ENCODE assay signal across 8 mouse cellular contexts in genomic region chr19:6987904-6988285, GRCm38 (mm10). TPM values are rescaled to one million over a fixed set of nuclear protein-coding genes. Genes with fewer than 3 reads are reported as not detected.
DNase-seq lines count a peak whose midpoint lies in the region; ATAC-seq and TF ChIP-seq lines count a peak whose summit lies in the region.

No protein-coding gene starts in this region.

- TF ChIP-seq EP300 in heart, postnatal 0 days (IDR thresholded peaks at IDR 0.05; ENCODE audit: low read depth) = no peak

- CTCF ChIA-PET in Patski (lab: Charles Lee) = interaction anchor here (0.9 to 1.0 kb wide), 2 partner anchors 8 to 18 kb away, joined by 3 to 4 read pairs; no protein-coding TSS in a partner anchor

- POLR2A ChIA-PET in Patski (lab: Charles Lee) = interaction anchor here (1.9 to 2.9 kb wide), 2 partner anchors 8 to 13 kb away, joined by 12 to 13 read pairs; partner anchors contain the start of genes Nudt22, Plcb3, Ppp1r14b and Trpt1

- H3K36me3 ChIP-seq in heart, postnatal 0 days (replicated peaks; ENCODE audit: control insufficient read depth, insufficient read depth, low read length) = peaks cover 20% of the 10 kb centered on the region
- peaks cover 15% of the 10 kb centered on the region for H3K36me3 ChIP-seq in forebrain, postnatal 0 days (ENCODE audit: insufficient read depth)
- H3K36me3 ChIP-seq in midbrain, embryonic 10.5 days = peaks cover 31% of the 10 kb centered on the region

- TF ChIP-seq CTCF in heart, postnatal 0 days (IDR thresholded peaks at IDR 0.05; ENCODE audit: low read depth) = no peak
- no peak for TF ChIP-seq CTCF in Patski (IDR thresholded peaks at IDR 0.05)
- no peak for TF ChIP-seq CTCF in forebrain, postnatal 0 days (IDR thresholded peaks at IDR 0.05; ENCODE audit: low read depth)

- no peak for DNase-seq in heart, postnatal 0 days (ENCODE audit: low spot score)
- DNase-seq in heart, postnatal 14 days = no peak
- no peak for DNase-seq in Patski (ENCODE audit: low read depth, low spot score)
- DNase-seq in forebrain, postnatal 0 days = no peak
- no peak for DNase-seq in midbrain, embryonic 10.5 days (ENCODE audit: low spot score)
- DNase-seq in gastrocnemius, postnatal 4 days (ENCODE audit: low spot score in 2 of 2) = no peak
- no peak for DNase-seq in retina, postnatal 1 day
- DNase-seq in cerebellum, postnatal 10 days = no peak

- in situ Hi-C loops in Patski (cut with MboI; ENCODE audit: low pct_unique_long_range_greater_than_20kb) = no loop called here

- peak overlapping the region; percentile 93 for H3K9ac ChIP-seq in heart, postnatal 0 days (replicated peaks; ENCODE audit: low read depth, low read length)
- peak overlapping the region; percentile 74 for H3K9ac ChIP-seq in forebrain, postnatal 0 days

- no peaks in the 10 kb centered on the region for H3K9me3 ChIP-seq in heart, postnatal 0 days (replicated peaks; ENCODE audit: control insufficient read depth, low read length)
- no peaks in the 10 kb centered on the region for H3K9me3 ChIP-seq in forebrain, postnatal 0 days (ENCODE audit: low read length)
- no peaks in the 10 kb centered on the region for H3K9me3 ChIP-seq in midbrain, embryonic 10.5 days (replicated peaks)

- no peaks in the 10 kb centered on the region for H3K27me3 ChIP-seq in heart, postnatal 0 days (ENCODE audit: control insufficient read depth, insufficient read depth, low read length)
- no peaks in the 10 kb centered on the region for H3K27me3 ChIP-seq in Patski
- H3K27me3 ChIP-seq in forebrain, postnatal 0 days (ENCODE audit: insufficient read depth, low read length) = no peaks in the 10 kb centered on the region
- H3K27me3 ChIP-seq in midbrain, embryonic 10.5 days (ENCODE audit: low read depth, poor library complexity, severe bottlenecking) = no peaks in the 10 kb centered on the region

- intact Hi-C loops in heart, postnatal 14 days (cut with DNase I) = no loop called here

- ATAC-seq in heart, postnatal 0 days (ENCODE audit: insufficient read depth, low read depth) = peak; percentile 2; the same call in 1 of the 2 replicates
- ATAC-seq in Patski = peak; percentile 5
- ATAC-seq in forebrain, postnatal 0 days = no peak

- peaks cover 15% of the 10 kb centered on the region for H3K4me1 ChIP-seq in heart, postnatal 0 days (ENCODE audit: control insufficient read depth, insufficient read depth)
- H3K4me1 ChIP-seq in forebrain, postnatal 0 days (ENCODE audit: insufficient read depth) = peaks cover 9% of the 10 kb centered on the region; the same call in 1 of the 2 replicates
- peaks cover 47% of the 10 kb centered on the region for H3K4me1 ChIP-seq in midbrain, embryonic 10.5 days

- WGBS in heart, postnatal 0 days = 6% methylated on average over 8 of the region's 8 CpGs
- 5% methylated on average over 8 of the region's 8 CpGs for whole genome bisulfite sequencing in forebrain, postnatal 0 days
- 5% methylated on average over 8 of the region's 8 CpGs for WGBS in midbrain, embryonic 10.5 days

- peak overlapping the region; percentile 89 for H3K4me2 ChIP-seq in heart, postnatal 0 days (ENCODE audit: low read depth, low read length)
- peak overlapping the region; percentile 81 for H3K4me2 ChIP-seq in forebrain, postnatal 0 days (ENCODE audit: low read depth)

- peak overlapping the region; percentile 99 for H3K27ac ChIP-seq in heart, postnatal 0 days (ENCODE audit: low read depth)
- peak overlapping the region; percentile 71 for H3K27ac ChIP-seq in forebrain, postnatal 0 days (ENCODE audit: low read depth, low read length)
- peak overlapping the region; percentile 97 for H3K27ac ChIP-seq in midbrain, embryonic 10.5 days (replicated peaks)

- peak overlapping the region; percentile 93 for H3K4me3 ChIP-seq in heart, postnatal 0 days (ENCODE audit: low read depth, low read length)
- H3K4me3 ChIP-seq in forebrain, postnatal 0 days (ENCODE audit: low read depth, low read length) = peak overlapping the region; percentile 82
- H3K4me3 ChIP-seq in midbrain, embryonic 10.5 days = peak overlapping the region; percentile 94

RNA-seq across cellular contexts. Expression of gene Vegfb, which starts 0.4 kb away (rescaled TPM):
- total RNA-seq in heart, postnatal 0 days (2014; rRNA removed; ENCODE audit: low replicate concordance) = 74.8 and 122 TPM in 2 replicates
- polyA plus RNA-seq in heart, postnatal 0 days (2015; fragmentation: Nextera tagmentation; extraction: Ambion mirVana) = 193 and 194 TPM in 2 replicates
- 100 to 1,000 TPM; 307 to 309 TPM for total RNA-seq in heart, postnatal 14 days (2021)
- polyA plus RNA-seq in Patski (2021) = 87.1 TPM
- 24.9 and 28.4 TPM in 2 replicates for total RNA-seq in forebrain, postnatal 0 days (2014; rRNA removed)
- polyA plus RNA-seq in forebrain, postnatal 0 days (2015; fragmentation: Nextera tagmentation; extraction: Ambion mirVana) = 52.8 and 64.6 TPM in 2 replicates
- polyA plus RNA-seq in midbrain, embryonic 10.5 days (2016; fragmentation: Nextera tagmentation; extraction: Ambion mirVana) = 35.2 and 40.8 TPM in 2 replicates
- 10 to 100 TPM; 68.0 to 73.0 TPM for total RNA-seq in gastrocnemius, postnatal 4 days (2021)

RNA-seq across cellular contexts. Expression of gene Dnajc4, which starts 4.5 kb away (rescaled TPM):
- 51.4 and 75.2 TPM in 2 replicates for total RNA-seq in heart, postnatal 0 days (2014; rRNA removed; ENCODE audit: low replicate concordance)
- polyA plus RNA-seq in heart, postnatal 0 days (2015; fragmentation: Nextera tagmentation; extraction: Ambion mirVana) = 58.5 and 59.7 TPM in 2 replicates
- 10 to 100 TPM; 54.8 to 62.7 TPM for total RNA-seq in heart, postnatal 14 days (2021)
- 26.0 TPM for polyA plus RNA-seq in Patski (2021)
- total RNA-seq in forebrain, postnatal 0 days (2014; rRNA removed) = 15.1 and 20.2 TPM in 2 replicates
- 20.7 and 24.8 TPM in 2 replicates for polyA plus RNA-seq in forebrain, postnatal 0 days (2015; fragmentation: Nextera tagmentation; extraction: Ambion mirVana)
- 20.8 and 23.1 TPM in 2 replicates for polyA plus RNA-seq in midbrain, embryonic 10.5 days (2016; fragmentation: Nextera tagmentation; extraction: Ambion mirVana)
- 10 to 100 TPM; 32.3 to 34.2 TPM for total RNA-seq in gastrocnemius, postnatal 4 days (2021)

RNA-seq across cellular contexts. Expression of gene Fkbp2, which starts 7.6 kb away (rescaled TPM):
- 0.65 and 8.5 TPM in 2 replicates for total RNA-seq in heart, postnatal 0 days (2014; rRNA removed; ENCODE audit: low replicate concordance)
- 59.9 and 65.2 TPM in 2 replicates for polyA plus RNA-seq in heart, postnatal 0 days (2015; fragmentation: Nextera tagmentation; extraction: Ambion mirVana)
- 10 to 100 TPM; 13.6 to 14.2 TPM for total RNA-seq in heart, postnatal 14 days (2021)
- 167 TPM for polyA plus RNA-seq in Patski (2021)
- 23.5 and 26.8 TPM in 2 replicates for total RNA-seq in forebrain, postnatal 0 days (2014; rRNA removed)
- 102 and 106 TPM in 2 replicates for polyA plus RNA-seq in forebrain, postnatal 0 days (2015; fragmentation: Nextera tagmentation; extraction: Ambion mirVana)
- 115 and 127 TPM in 2 replicates for polyA plus RNA-seq in midbrain, embryonic 10.5 days (2016; fragmentation: Nextera tagmentation; extraction: Ambion mirVana)
- total RNA-seq in gastrocnemius, postnatal 4 days (2021) = 10 to 100 TPM; 25.3 to 28.6 TPM

RNA-seq across cellular contexts. Expression of gene Nudt22, which starts 8.0 kb away (rescaled TPM):
- total RNA-seq in heart, postnatal 0 days (2014; rRNA removed; ENCODE audit: low replicate concordance) = 42.1 and 45.3 TPM in 2 replicates
- polyA plus RNA-seq in heart, postnatal 0 days (2015; fragmentation: Nextera tagmentation; extraction: Ambion mirVana) = 48.1 and 49.5 TPM in 2 replicates
- total RNA-seq in heart, postnatal 14 days (2021) = 10 to 100 TPM; 24.8 to 26.1 TPM
- 60.5 TPM for polyA plus RNA-seq in Patski (2021)
- total RNA-seq in forebrain, postnatal 0 days (2014; rRNA removed) = 7.9 and 9.5 TPM in 2 replicates
- polyA plus RNA-seq in forebrain, postnatal 0 days (2015; fragmentation: Nextera tagmentation; extraction: Ambion mirVana) = 14.3 and 15.3 TPM in 2 replicates
- polyA plus RNA-seq in midbrain, embryonic 10.5 days (2016; fragmentation: Nextera tagmentation; extraction: Ambion mirVana) = 19.1 and 20.3 TPM in 2 replicates
- total RNA-seq in gastrocnemius, postnatal 4 days (2021) = 10 to 100 TPM; 17.1 to 23.6 TPM

RNA-seq across cellular contexts. Expression of gene Trpt1, which starts 8.0 kb away (rescaled TPM):
- total RNA-seq in heart, postnatal 0 days (2014; rRNA removed; ENCODE audit: low replicate concordance) = 12.6 and 32.0 TPM in 2 replicates
- polyA plus RNA-seq in heart, postnatal 0 days (2015; fragmentation: Nextera tagmentation; extraction: Ambion mirVana) = 27.1 and 28.4 TPM in 2 replicates
- 10 to 100 TPM; 18.7 to 20.1 TPM for total RNA-seq in heart, postnatal 14 days (2021)
- 20.7 TPM for polyA plus RNA-seq in Patski (2021)
- 16.2 and 16.3 TPM in 2 replicates for total RNA-seq in forebrain, postnatal 0 days (2014; rRNA removed)
- 18.2 and 18.7 TPM in 2 replicates for polyA plus RNA-seq in forebrain, postnatal 0 days (2015; fragmentation: Nextera tagmentation; extraction: Ambion mirVana)
- 9.5 and 11.3 TPM in 2 replicates for polyA plus RNA-seq in midbrain, embryonic 10.5 days (2016; fragmentation: Nextera tagmentation; extraction: Ambion mirVana)
- 10 to 100 TPM; 18.4 to 19.5 TPM for total RNA-seq in gastrocnemius, postnatal 4 days (2021)
